In the genomic region with DNA sequence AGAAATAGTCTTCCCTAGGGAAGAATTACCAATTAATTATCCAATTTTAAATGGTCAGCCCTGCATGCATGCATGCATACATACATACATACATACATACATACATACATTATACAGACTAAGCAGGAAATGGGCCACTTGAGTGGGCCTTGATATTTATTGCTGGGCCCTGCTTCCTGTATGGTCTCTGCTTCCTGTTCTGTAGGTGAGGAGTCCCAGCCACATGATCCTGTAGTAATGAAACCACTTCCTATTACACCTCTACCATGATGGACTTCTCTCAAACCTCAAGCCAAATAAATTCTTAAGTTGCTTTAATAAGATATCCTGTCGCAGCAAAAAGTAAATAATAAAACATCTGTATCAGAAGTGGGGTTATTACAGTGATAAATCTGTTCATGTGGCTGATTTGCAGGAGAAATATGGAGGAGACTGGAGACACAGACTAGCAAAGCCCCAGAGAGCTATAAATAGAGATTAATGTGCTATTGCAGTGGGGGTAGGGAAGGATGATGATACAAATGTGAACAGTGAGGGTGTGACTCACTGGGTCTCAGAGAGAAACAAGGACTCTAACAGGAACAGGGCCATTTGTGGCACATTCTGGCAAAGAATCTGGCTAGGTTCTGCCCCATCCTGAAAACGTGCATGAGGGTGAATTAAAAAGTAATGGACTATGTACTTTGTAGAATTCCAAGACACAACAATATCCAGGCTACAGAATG, we compare ENCODE assay signal across 22 mouse cellular contexts. TPM values are rescaled to one million over a fixed set of nuclear protein-coding genes. Genes with fewer than 3 reads are reported as not detected.
DNase-seq lines count a peak whose midpoint lies in the region; ATAC-seq and TF ChIP-seq lines count a peak whose summit lies in the region.
"Had no signal": no experiment of that assay in that cellular context is flagged by ENCODE, and none has a peak within 500 bp of the region (broad histone marks: within the 10 kb centered on the region; RNA-seq: fewer than 3 reads in every experiment).

No protein-coding gene starts in this region.

- no peaks in the 10 kb centered on the region for H3K27me3 ChIP-seq in heart, postnatal 0 days (ENCODE audit: control insufficient read depth, insufficient read depth, low read length)
- no peaks in the 10 kb centered on the region for H3K27me3 ChIP-seq in heart, adult 2 months (ENCODE audit: control insufficient read depth, insufficient read depth, low read length)
- H3K27me3 ChIP-seq in neural tube, embryonic 14.5 days (ENCODE audit: control insufficient read depth, insufficient read depth, low read length): no peaks in the 10 kb centered on the region
- H3K27me3 ChIP-seq in liver, postnatal 0 days (ENCODE audit: insufficient read depth, low read length): no peaks in the 10 kb centered on the region
- H3K27me3 ChIP-seq: forebrain, embryonic 15.5 days; hindbrain, embryonic 12.5 days; limb, embryonic 15.5 days had no signal

- ATAC-seq in heart, postnatal 0 days (ENCODE audit: insufficient read depth, low read depth): peak; percentile 68
- peak; percentile 79; the same call in 1 of the 2 replicates for ATAC-seq in neural tube, embryonic 14.5 days (ENCODE audit: low read depth)
- ATAC-seq in liver, postnatal 0 days: no peak
- ATAC-seq: forebrain, embryonic 15.5 days; midbrain, embryonic 16.5 days had no signal

- no peak overlapping the region for H3K27ac ChIP-seq in heart, postnatal 0 days (ENCODE audit: low read depth)
- no peak overlapping the region for H3K27ac ChIP-seq in heart, adult 2 months
- H3K27ac ChIP-seq in embryonic fibroblast, embryonic 13.5 days (ENCODE audit: insufficient read depth, low read length): 0 out of 2 replicates have a peak overlapping the region, but pooled peaks have one; percentile 25
- no peak overlapping the region for H3K27ac ChIP-seq in neural tube, embryonic 14.5 days (ENCODE audit: low read depth, low read length)
- H3K27ac ChIP-seq in liver, postnatal 0 days (ENCODE audit: low read depth): no peak overlapping the region
- H3K27ac ChIP-seq: forebrain, embryonic 15.5 days; hindbrain, embryonic 12.5 days; limb, embryonic 15.5 days; stomach, postnatal 0 days had no signal

- no peak overlapping the region for H3K9ac ChIP-seq in heart, postnatal 0 days (replicated peaks; ENCODE audit: low read depth, low read length)
- H3K9ac ChIP-seq in heart, adult 2 months (ENCODE audit: low read depth, low read length): no peak overlapping the region
- H3K9ac ChIP-seq in neural tube, embryonic 14.5 days (replicated peaks; ENCODE audit: low read depth, low read length): no peak overlapping the region
- H3K9ac ChIP-seq in liver, postnatal 0 days (replicated peaks): no peak overlapping the region
- H3K9ac ChIP-seq: forebrain, embryonic 15.5 days; hindbrain, embryonic 12.5 days; limb, embryonic 15.5 days had no signal

- no peaks in the 10 kb centered on the region for H3K9me3 ChIP-seq in heart, postnatal 0 days (replicated peaks; ENCODE audit: control insufficient read depth, low read length)
- no peaks in the 10 kb centered on the region for H3K9me3 ChIP-seq in neural tube, embryonic 14.5 days (ENCODE audit: control insufficient read depth, low read length)
- no peaks in the 10 kb centered on the region for H3K9me3 ChIP-seq in liver, postnatal 0 days (ENCODE audit: low read length)
- H3K9me3 ChIP-seq: forebrain, embryonic 15.5 days; hindbrain, embryonic 12.5 days; limb, embryonic 15.5 days had no signal

- intact Hi-C loops in heart, adult 2 months (cut with DNase I): no loop called here

- no peak for DNase-seq in heart, postnatal 0 days (ENCODE audit: low spot score)
- DNase-seq in heart, adult 2 months: no peak
- peak; percentile 50 for DNase-seq in NIH3T3 (ENCODE audit: low read depth)
- no peak for DNase-seq in right cerebral cortex, adult 2 months (ENCODE audit: low spot score in 2 of 2)
- no peak for DNase-seq in liver, postnatal 0 days
- DNase-seq: cerebellum, adult 11-12 months; lung, adult 18-20 months; lung, postnatal 36 days; thymus, postnatal 14 days had no signal

- no peak for TF ChIP-seq POLR2A in heart, adult 2 months (IDR thresholded peaks at IDR 0.05; ENCODE audit: insufficient read depth, low read depth, low read length)
- no peak for TF ChIP-seq POLR2A in embryonic fibroblast, embryonic 13.5 days (IDR thresholded peaks at IDR 0.05; ENCODE audit: low read depth, low read length)

- H3K79me2 ChIP-seq in heart, adult 2 months (replicated peaks; ENCODE audit: control insufficient read depth, insufficient read depth, low read length): 0 out of 2 replicates have a peak, but pooled peaks cover 3% of the 10 kb centered on the region

- peaks cover 18% of the 10 kb centered on the region; the same call in 1 of the 2 replicates for H3K4me1 ChIP-seq in heart, postnatal 0 days (ENCODE audit: control insufficient read depth, insufficient read depth)
- no peaks in the 10 kb centered on the region; the same call in none of the 2 replicates for H3K4me1 ChIP-seq in heart, adult 2 months (ENCODE audit: control insufficient read depth, insufficient read depth, low read length)
- 0 out of 2 replicates have a peak, but pooled peaks cover 2% of the 10 kb centered on the region for H3K4me1 ChIP-seq in embryonic fibroblast, embryonic 13.5 days (ENCODE audit: control insufficient read depth, insufficient read depth, low read length)
- H3K4me1 ChIP-seq in neural tube, embryonic 14.5 days (ENCODE audit: control insufficient read depth, insufficient read depth, low read length): no peaks in the 10 kb centered on the region
- no peaks in the 10 kb centered on the region for H3K4me1 ChIP-seq in liver, postnatal 0 days (ENCODE audit: insufficient read depth)
- H3K4me1 ChIP-seq: forebrain, embryonic 15.5 days; hindbrain, embryonic 12.5 days; limb, embryonic 15.5 days had no signal

- no peak overlapping the region for H3K4me2 ChIP-seq in heart, postnatal 0 days (ENCODE audit: low read depth, low read length)
- no peak overlapping the region for H3K4me2 ChIP-seq in neural tube, embryonic 14.5 days (ENCODE audit: low read depth, low read length)
- H3K4me2 ChIP-seq in liver, postnatal 0 days (ENCODE audit: low read depth, low read length): no peak overlapping the region
- H3K4me2 ChIP-seq: forebrain, embryonic 15.5 days; hindbrain, embryonic 12.5 days; limb, embryonic 15.5 days had no signal

- TF ChIP-seq CTCF in heart, postnatal 0 days (IDR thresholded peaks at IDR 0.05; ENCODE audit: low read depth): no peak
- no peak for TF ChIP-seq CTCF in heart, adult 2 months (IDR thresholded peaks at IDR 0.05)
- TF ChIP-seq CTCF in embryonic fibroblast, embryonic 13.5 days (IDR thresholded peaks at IDR 0.05; ENCODE audit: borderline replicate concordance, insufficient read depth, low read length): no peak
- TF ChIP-seq CTCF in liver, postnatal 0 days (IDR thresholded peaks at IDR 0.05; ENCODE audit: low read depth): no peak

- H3K4me3 ChIP-seq in heart, postnatal 0 days (ENCODE audit: low read depth, low read length): no peak overlapping the region
- no peak overlapping the region for H3K4me3 ChIP-seq in heart, adult 2 months
- no peak overlapping the region for H3K4me3 ChIP-seq in embryonic fibroblast, embryonic 13.5 days (ENCODE audit: insufficient read depth, low read length)
- no peak overlapping the region for H3K4me3 ChIP-seq in neural tube, embryonic 14.5 days (ENCODE audit: low read depth, low read length)
- H3K4me3 ChIP-seq in liver, postnatal 0 days (ENCODE audit: low read depth, low read length): no peak overlapping the region
- H3K4me3 ChIP-seq: forebrain, embryonic 15.5 days; hindbrain, embryonic 12.5 days; limb, embryonic 15.5 days had no signal

- no peak for TF ChIP-seq EP300 in heart, postnatal 0 days (IDR thresholded peaks at IDR 0.05; ENCODE audit: low read depth)
- no peak for TF ChIP-seq EP300 in heart, adult 2 months (IDR thresholded peaks at IDR 0.05; ENCODE audit: insufficient read depth, low read depth, low read length)
- TF ChIP-seq EP300 in liver, postnatal 0 days (IDR thresholded peaks at IDR 0.05; ENCODE audit: low read depth): no peak

- WGBS in heart, postnatal 0 days: 62% methylated on average over 2 of the region's 2 CpGs
- 51% methylated on average over 2 of the region's 2 CpGs for whole genome bisulfite sequencing in heart, adult 2 months
- 59% methylated on average over 2 of the region's 2 CpGs for WGBS in neural tube, embryonic 14.5 days
- 36% methylated on average over 2 of the region's 2 CpGs for WGBS in liver, postnatal 0 days (ENCODE audit: insufficient replicate concordance)

- no peaks in the 10 kb centered on the region for H3K36me3 ChIP-seq in heart, postnatal 0 days (replicated peaks; ENCODE audit: control insufficient read depth, insufficient read depth, low read length)
- H3K36me3 ChIP-seq in heart, adult 2 months (ENCODE audit: control insufficient read depth, insufficient read depth, low read length): no peaks in the 10 kb centered on the region; the same call in 1 of the 2 replicates
- no peaks in the 10 kb centered on the region for H3K36me3 ChIP-seq in neural tube, embryonic 14.5 days (ENCODE audit: control insufficient read depth, insufficient read depth, low read length)
- H3K36me3 ChIP-seq in liver, postnatal 0 days (replicated peaks; ENCODE audit: insufficient read depth, low read length): no peaks in the 10 kb centered on the region
- H3K36me3 ChIP-seq: forebrain, embryonic 15.5 days; hindbrain, embryonic 12.5 days; limb, embryonic 15.5 days had no signal

RNA-seq across cellular contexts. Expression of a gene that starts 12.8 kb away (rescaled TPM):
- 2.3 and 3.7 TPM in 2 replicates for total RNA-seq in heart, postnatal 0 days (2014; rRNA removed; ENCODE audit: low replicate concordance)
- polyA plus RNA-seq in heart, postnatal 0 days (2015; fragmentation: Nextera tagmentation; extraction: Ambion mirVana): 1.5 TPM in 2 replicates
- total RNA-seq in heart, adult 2 months (2021): 1 to 10 TPM; 1.1 to 1.3 TPM
- polyA plus RNA-seq in heart, adult 2 months (2012; rRNA removed): 0.88 and 1.8 TPM in 2 replicates
- 2.5 and 2.8 TPM in 2 replicates for polyA plus RNA-seq in embryonic fibroblast, embryonic 13.5 days (2011; ENCODE audit: insufficient read length, low read depth, missing spikeins)
- polyA plus RNA-seq in neural tube, embryonic 14.5 days (2014; fragmentation: Nextera tagmentation; extraction: Ambion mirVana): 99.4 and 105 TPM in 2 replicates
- 0.39 and 0.41 TPM in 2 replicates for polyA plus RNA-seq in liver, postnatal 0 days (2015; fragmentation: Nextera tagmentation; extraction: Ambion mirVana)

RNA-seq across cellular contexts. Expression of a gene that starts 30.7 kb away (rescaled TPM):
- total RNA-seq in heart, postnatal 0 days (2014; rRNA removed; ENCODE audit: low replicate concordance): not detected in 2 replicates
- not detected in 2 replicates for polyA plus RNA-seq in heart, postnatal 0 days (2015; fragmentation: Nextera tagmentation; extraction: Ambion mirVana)
- total RNA-seq in heart, adult 2 months (2021): not detected
- not detected in 2 replicates for polyA plus RNA-seq in heart, adult 2 months (2012; rRNA removed)
- polyA plus RNA-seq in embryonic fibroblast, embryonic 13.5 days (2011; ENCODE audit: insufficient read length, low read depth, missing spikeins): not detected in 2 replicates
- polyA plus RNA-seq in neural tube, embryonic 14.5 days (2014; fragmentation: Nextera tagmentation; extraction: Ambion mirVana): not detected in 2 replicates
- polyA plus RNA-seq in liver, postnatal 0 days (2015; fragmentation: Nextera tagmentation; extraction: Ambion mirVana): not detected in 2 replicates
- total RNA-seq: gastrocnemius, adult 8-10 months; left cerebral cortex, postnatal 14 days had no signal
- polyA plus RNA-seq: forebrain, embryonic 15.5 days; heart, embryonic 14.5 days; hindbrain, embryonic 12.5 days; intestine, embryonic 14.5 days; kidney, embryonic 16.5 days; limb, embryonic 15.5 days; midbrain, embryonic 16.5 days; spleen, adult 2 months; stomach, postnatal 0 days had no signal

RNA-seq across cellular contexts. Expression of a gene that starts 38.6 kb away (rescaled TPM):
- total RNA-seq in heart, postnatal 0 days (2014; rRNA removed; ENCODE audit: low replicate concordance): 21.9 and 40.1 TPM in 2 replicates
- polyA plus RNA-seq in heart, postnatal 0 days (2015; fragmentation: Nextera tagmentation; extraction: Ambion mirVana): 12.4 and 14.3 TPM in 2 replicates
- 10 to 100 TPM; 22.0 to 24.0 TPM for total RNA-seq in heart, adult 2 months (2021)
- polyA plus RNA-seq in heart, adult 2 months (2012; rRNA removed): 8.0 and 12.5 TPM in 2 replicates
- 17.8 and 23.5 TPM in 2 replicates for polyA plus RNA-seq in embryonic fibroblast, embryonic 13.5 days (2011; ENCODE audit: insufficient read length, low read depth, missing spikeins)
- 16.7 and 17.1 TPM in 2 replicates for polyA plus RNA-seq in neural tube, embryonic 14.5 days (2014; fragmentation: Nextera tagmentation; extraction: Ambion mirVana)
- polyA plus RNA-seq in liver, postnatal 0 days (2015; fragmentation: Nextera tagmentation; extraction: Ambion mirVana): 14.3 and 15.4 TPM in 2 replicates

RNA-seq across cellular contexts. Expression of a gene that starts 47.0 kb away (rescaled TPM):
- total RNA-seq in heart, postnatal 0 days (2014; rRNA removed; ENCODE audit: low replicate concordance): 37.7 and 38.9 TPM in 2 replicates
- polyA plus RNA-seq in heart, postnatal 0 days (2015; fragmentation: Nextera tagmentation; extraction: Ambion mirVana): 28.6 and 32.0 TPM in 2 replicates
- 1 to 10 TPM; 6.4 to 8.7 TPM for total RNA-seq in heart, adult 2 months (2021)
- 9.0 and 13.1 TPM in 2 replicates for polyA plus RNA-seq in heart, adult 2 months (2012; rRNA removed)
- polyA plus RNA-seq in embryonic fibroblast, embryonic 13.5 days (2011; ENCODE audit: insufficient read length, low read depth, missing spikeins): 19.8 and 25.5 TPM in 2 replicates
- 41.1 and 43.3 TPM in 2 replicates for polyA plus RNA-seq in neural tube, embryonic 14.5 days (2014; fragmentation: Nextera tagmentation; extraction: Ambion mirVana)
- polyA plus RNA-seq in liver, postnatal 0 days (2015; fragmentation: Nextera tagmentation; extraction: Ambion mirVana): 37.4 and 39.8 TPM in 2 replicates

RNA-seq across cellular contexts. Expression of a gene that starts 51.9 kb away (rescaled TPM):
- not detected in 2 replicates for total RNA-seq in heart, postnatal 0 days (2014; rRNA removed; ENCODE audit: low replicate concordance)
- polyA plus RNA-seq in heart, postnatal 0 days (2015; fragmentation: Nextera tagmentation; extraction: Ambion mirVana): not detected in 2 replicates
- total RNA-seq in heart, adult 2 months (2021): not detected
- not detected in 2 replicates for polyA plus RNA-seq in heart, adult 2 months (2012; rRNA removed)
- not detected in 2 replicates for polyA plus RNA-seq in embryonic fibroblast, embryonic 13.5 days (2011; ENCODE audit: insufficient read length, low read depth, missing spikeins)
- not detected in 2 replicates for polyA plus RNA-seq in neural tube, embryonic 14.5 days (2014; fragmentation: Nextera tagmentation; extraction: Ambion mirVana)
- not detected in 2 replicates for polyA plus RNA-seq in liver, postnatal 0 days (2015; fragmentation: Nextera tagmentation; extraction: Ambion mirVana)
- total RNA-seq: gastrocnemius, adult 8-10 months; left cerebral cortex, postnatal 14 days had no signal
- polyA plus RNA-seq: forebrain, embryonic 15.5 days; heart, embryonic 14.5 days; hindbrain, embryonic 12.5 days; intestine, embryonic 14.5 days; kidney, embryonic 16.5 days; limb, embryonic 15.5 days; midbrain, embryonic 16.5 days; spleen, adult 2 months had no signal

Comparison
In these comparisons a context has a peak if more than half of its experiments do, and no peak if none do; other contexts are left out.
1. RNA of a gene that starts 12.8 kb away (polyA plus RNA-seq): 99.4 to 105 TPM in neural tube, embryonic 14.5 days; 2.5 to 2.8 TPM in embryonic fibroblast, embryonic 13.5 days, 1.5 TPM in heart, postnatal 0 days, 0.88 to 1.8 TPM in heart, adult 2 months and 0.39 to 0.41 TPM in liver, postnatal 0 days; every median in the first group is over 10 times any median in the second.